Mouse (Mus musculus) cortical plate, adult 2 months (tissue): ENCODE measurements around the gene Tvp23b.

Experiments used
- CTCF ChIP-seq: fragments of 200-500 bp; IDR thresholded peaks from 2 replicates; pipeline ENCODE4 v1.5.1; 2011; ENCODE audit warnings: mild to moderate bottlenecking, control low read depth, low read length; ENCODE audit not compliant: insufficient read depth; ENCODE audit errors: extremely low read depth
- POLR2A ChIP-seq: fragments of 200-500 bp; IDR thresholded peaks from 2 replicates; pipeline ENCODE4 v1.6.1; 2011; ENCODE audit warnings: mild to moderate bottlenecking, low read length, control low read depth; ENCODE audit not compliant: insufficient read depth; ENCODE audit errors: extremely low read depth

DNA sequence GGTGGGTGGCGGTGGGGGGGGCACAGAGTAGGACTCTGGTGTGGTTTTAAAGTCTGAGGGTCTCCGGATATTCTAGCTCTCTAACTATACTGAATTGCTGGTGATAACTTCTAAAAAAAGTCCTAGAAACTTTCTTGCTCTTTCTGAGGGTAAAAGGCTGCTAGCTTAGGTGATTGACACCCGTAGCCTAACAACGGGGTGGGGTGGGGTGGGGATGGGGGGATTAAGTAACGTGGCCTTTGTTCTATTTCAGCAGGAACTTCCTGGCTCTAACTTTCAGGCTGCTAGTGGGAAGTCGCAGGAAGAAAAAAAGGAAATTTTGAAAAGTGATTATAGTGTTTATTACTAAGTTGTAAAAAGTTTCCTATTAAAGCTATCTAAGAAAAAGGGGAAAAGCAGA, 76.5 kb downstream of the Tvp23b start:
- TF ChIP-seq CTCF (no peak), POLR2A (no peak)
